ENCODE assay signal across 11 mouse cellular contexts in the genomic region with DNA sequence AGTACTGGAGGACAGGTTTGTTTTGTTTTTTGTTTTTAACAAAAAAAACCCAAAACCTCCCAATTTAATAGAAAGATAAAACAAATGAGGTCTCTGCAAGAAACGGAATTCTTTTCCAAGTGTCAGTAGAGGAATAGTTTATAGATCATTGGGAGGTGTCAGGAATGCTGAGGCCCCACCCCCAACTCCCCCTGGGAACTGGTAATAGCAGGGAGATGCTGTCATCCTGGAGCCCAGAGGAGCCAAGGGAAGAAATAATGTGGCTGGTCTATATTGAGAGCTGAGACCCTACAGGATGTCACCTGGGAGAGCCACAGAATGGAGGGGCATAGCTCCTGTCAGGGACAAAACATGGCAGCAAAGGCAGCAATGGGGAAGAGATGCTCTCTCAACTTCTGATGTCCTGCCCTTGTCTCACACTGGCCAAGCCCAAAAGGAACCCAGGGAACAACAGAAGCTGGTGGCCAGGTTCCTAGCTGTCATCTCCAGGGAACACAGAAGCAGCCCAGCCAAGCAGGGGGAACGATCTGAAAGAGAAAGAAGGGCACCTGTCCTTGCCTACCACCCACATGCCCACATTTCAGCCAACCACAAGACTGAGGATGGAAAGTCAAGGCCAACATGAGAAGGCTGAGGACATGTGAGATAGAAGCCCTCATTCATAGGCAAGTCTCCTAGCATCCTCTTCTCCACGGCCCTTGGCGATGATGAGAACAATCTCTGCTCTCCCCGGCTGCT.
DNase-seq lines count a peak whose midpoint lies in the region; ATAC-seq and TF ChIP-seq lines count a peak whose summit lies in the region.
"Had no signal": no experiment of that assay in that cellular context is flagged by ENCODE, and none has a peak within 500 bp of the region (broad histone marks: within the 10 kb centered on the region; RNA-seq: fewer than 3 reads in every experiment).

No protein-coding gene starts in this region.

- peak overlapping the region; percentile 43 for H3K27ac ChIP-seq in heart, embryonic 15.5 days
- H3K27ac ChIP-seq in heart, embryonic 12.5 days (ENCODE audit: poor library complexity, severe bottlenecking), result no peak overlapping the region
- H3K27ac ChIP-seq in lung, postnatal 0 days (ENCODE audit: low read length), result peak overlapping the region; percentile 74
- H3K27ac ChIP-seq in embryonic facial prominence, embryonic 15.5 days (replicated peaks), result peak overlapping the region; percentile 69; the same call in 1 of the 2 replicates
- H3K27ac ChIP-seq: liver, embryonic 15.5 days had no signal

- H3K27me3 ChIP-seq in heart, embryonic 15.5 days, result no peaks in the 10 kb centered on the region
- no peaks in the 10 kb centered on the region for H3K27me3 ChIP-seq in heart, embryonic 12.5 days (replicated peaks)
- H3K27me3 ChIP-seq in lung, postnatal 0 days (replicated peaks; ENCODE audit: insufficient read depth, low read length), result no peaks in the 10 kb centered on the region
- no peaks in the 10 kb centered on the region for H3K27me3 ChIP-seq in embryonic facial prominence, embryonic 15.5 days
- no peaks in the 10 kb centered on the region for H3K27me3 ChIP-seq in myocyte (ENCODE audit: control insufficient read depth, insufficient read depth, insufficient read length)
- H3K27me3 ChIP-seq: liver, embryonic 15.5 days had no signal

- H3K4me1 ChIP-seq in heart, embryonic 15.5 days (replicated peaks), result peaks cover 25% of the 10 kb centered on the region
- peaks cover 16% of the 10 kb centered on the region for H3K4me1 ChIP-seq in heart, embryonic 12.5 days (replicated peaks)
- peaks cover 12% of the 10 kb centered on the region; the same call in 1 of the 2 replicates for H3K4me1 ChIP-seq in lung, postnatal 0 days (ENCODE audit: insufficient read depth, low read depth, low read length)
- H3K4me1 ChIP-seq in lung, adult 2 months (ENCODE audit: control insufficient read depth, insufficient read depth, low read length), result peaks cover 13% of the 10 kb centered on the region
- peaks cover 19% of the 10 kb centered on the region for H3K4me1 ChIP-seq in embryonic facial prominence, embryonic 15.5 days
- H3K4me1 ChIP-seq: liver, embryonic 15.5 days had no signal

- H3K79me2 ChIP-seq in myocyte (ENCODE audit: control insufficient read depth, insufficient read depth), result no peaks in the 10 kb centered on the region

- H3K9me3 ChIP-seq in heart, embryonic 15.5 days (replicated peaks), result no peaks in the 10 kb centered on the region
- H3K9me3 ChIP-seq in heart, embryonic 12.5 days (replicated peaks), result no peaks in the 10 kb centered on the region
- H3K9me3 ChIP-seq in lung, postnatal 0 days (ENCODE audit: low read length), result no peaks in the 10 kb centered on the region
- H3K9me3 ChIP-seq in embryonic facial prominence, embryonic 15.5 days (replicated peaks), result no peaks in the 10 kb centered on the region
- H3K9me3 ChIP-seq: liver, embryonic 15.5 days had no signal

- no peak for TF ChIP-seq POLR2A in lung, adult 2 months (IDR thresholded peaks at IDR 0.05; ENCODE audit: borderline replicate concordance, extremely low read depth, low read depth, low read length)
- no peak for TF ChIP-seq POLR2A in myocyte (IDR thresholded peaks at IDR 0.05; ENCODE audit: insufficient read length, low read depth)

- no peak for TF ChIP-seq CTCF in lung, postnatal 0 days (IDR thresholded peaks at IDR 0.05)
- no peak for TF ChIP-seq CTCF in lung, adult 2 months (IDR thresholded peaks at IDR 0.05; ENCODE audit: insufficient read depth, low read length)

- H3ac ChIP-seq in myocyte (ENCODE audit: control insufficient read depth, insufficient read length), result no peak overlapping the region

- no peak overlapping the region for H3K4me3 ChIP-seq in heart, embryonic 15.5 days
- no peak overlapping the region for H3K4me3 ChIP-seq in heart, embryonic 12.5 days
- no peak overlapping the region for H3K4me3 ChIP-seq in lung, postnatal 0 days (ENCODE audit: low read depth, low read length)
- H3K4me3 ChIP-seq in lung, adult 2 months (replicated peaks; ENCODE audit: extremely low read depth, low read depth, low read length), result no peak overlapping the region
- H3K4me3 ChIP-seq in embryonic facial prominence, embryonic 15.5 days (replicated peaks), result no peak overlapping the region
- H3K4me3 ChIP-seq in myocyte, result no peak overlapping the region
- H3K4me3 ChIP-seq: liver, embryonic 15.5 days had no signal

- no peak for TF ChIP-seq EP300 in lung, postnatal 0 days (IDR thresholded peaks at IDR 0.05)

- DNase-seq in lung, postnatal 0 days (ENCODE audit: low spot score), result no peak
- DNase-seq in lung, adult 2 months, result no peak
- DNase-seq in thymus, postnatal 36 days, result no peak
- no peak for DNase-seq in urinary bladder, adult 18-20 months (ENCODE audit: low spot score in 2 of 2)
- DNase-seq: cerebellum, adult 11 months; forebrain, postnatal 0 days had no signal

- H3K36me3 ChIP-seq in heart, embryonic 15.5 days, result no peaks in the 10 kb centered on the region
- H3K36me3 ChIP-seq in heart, embryonic 12.5 days, result no peaks in the 10 kb centered on the region
- no peaks in the 10 kb centered on the region for H3K36me3 ChIP-seq in lung, postnatal 0 days (ENCODE audit: insufficient read depth, low read length)
- no peaks in the 10 kb centered on the region for H3K36me3 ChIP-seq in embryonic facial prominence, embryonic 15.5 days
- no peaks in the 10 kb centered on the region for H3K36me3 ChIP-seq in myocyte (ENCODE audit: control insufficient read depth, insufficient read depth)
- H3K36me3 ChIP-seq: liver, embryonic 15.5 days had no signal

- no peak for ATAC-seq in heart, embryonic 15.5 days (replicated peaks; ENCODE audit: insufficient number of reproducible peaks, insufficient read depth, low FRiP score, low read depth)
- no peak for ATAC-seq in heart, embryonic 12.5 days (ENCODE audit: insufficient number of reproducible peaks, low FRiP score)
- ATAC-seq in lung, postnatal 0 days, result no peak
- no peak for ATAC-seq in embryonic facial prominence, embryonic 15.5 days (ENCODE audit: insufficient number of reproducible peaks, low FRiP score, low TSS enrichment, low read depth)
- ATAC-seq: forebrain, postnatal 0 days had no signal

- H3K4me2 ChIP-seq in heart, embryonic 15.5 days, result no peak overlapping the region
- H3K4me2 ChIP-seq in heart, embryonic 12.5 days, result no peak overlapping the region
- no peak overlapping the region for H3K4me2 ChIP-seq in lung, postnatal 0 days (replicated peaks; ENCODE audit: low read depth, low read length)
- no peak overlapping the region for H3K4me2 ChIP-seq in embryonic facial prominence, embryonic 15.5 days (replicated peaks)
- no peak overlapping the region for H3K4me2 ChIP-seq in myocyte (ENCODE audit: low read depth)
- H3K4me2 ChIP-seq: liver, embryonic 15.5 days had no signal

- no peak overlapping the region for H3K9ac ChIP-seq in heart, embryonic 15.5 days
- no peak overlapping the region for H3K9ac ChIP-seq in heart, embryonic 12.5 days
- H3K9ac ChIP-seq in lung, postnatal 0 days (replicated peaks; ENCODE audit: low read depth), result no peak overlapping the region
- H3K9ac ChIP-seq in embryonic facial prominence, embryonic 15.5 days, result no peak overlapping the region
- H3K9ac ChIP-seq: forebrain, postnatal 0 days; liver, embryonic 15.5 days had no signal

- whole genome bisulfite sequencing in heart, embryonic 15.5 days, result 71% methylated on average over 5 of the region's 5 CpGs
- WGBS in heart, embryonic 12.5 days, result 80% methylated on average over 5 of the region's 5 CpGs
- 64% methylated on average over 5 of the region's 5 CpGs for WGBS in lung, postnatal 0 days
- 70% methylated on average over 5 of the region's 5 CpGs for WGBS in lung, adult 2 months
- WGBS in embryonic facial prominence, embryonic 15.5 days, result 73% methylated on average over 5 of the region's 5 CpGs

TF ChIP-seq in myocyte, 11 proteins besides CTCF, POLR2A, EP300 and RAD21:
- TF ChIP-seq TCF3 (IDR thresholded peaks at IDR 0.05; ENCODE audit: insufficient read length, low read depth) (no peak), MYOD1 (IDR thresholded peaks at IDR 0.05; ENCODE audit: control insufficient read depth in 1 of 3, insufficient read length in 2 of 3, low read depth in 2 of 3) (peak in 2 of 3 experiments; percentile 73 to 75)
